Mouse (Mus musculus) brown adipose tissue, adult 24 weeks (tissue): ENCODE data around the gene Elmsan1. TPM values are rescaled to one million over a fixed set of nuclear protein-coding genes. Genes with fewer than 3 reads are reported as not detected.
A peak's percentile ranks its signal among the peaks of the same experiment; 100 is the strongest.

Source experiments
- H3K27ac ChIP-seq: fragments of 200-500 bp; replicated peaks from 2 replicates; pipeline ENCODE4 v1.5.1; 2012; ENCODE audit warnings: low read depth, mild to moderate bottlenecking, low read length
- H3K4me1 ChIP-seq: fragments of 200-500 bp; 2 replicates; pipeline ENCODE4 v1.6.1; 2012; ENCODE audit warnings: low read length, mixed read lengths; ENCODE audit not compliant: control insufficient read depth, insufficient read depth, insufficient read length
- H3K4me3 ChIP-seq: fragments of 200-500 bp; 2 replicates; pipeline ENCODE4 v1.5.1; 2012; ENCODE audit warnings: low read depth, mild to moderate bottlenecking, low read length, moderate library complexity; ENCODE audit not compliant: insufficient read depth
- polyA plus RNA-seq: library from polyadenylated mRNA; stranded (reverse); fragments of >200 nt; gene quantifications from 2 replicates; pipeline ENCODE4 v1.2.4, GENCODE M21; 2012; ENCODE audit not compliant: missing spikeins, insufficient read depth, insufficient read length

Gene Elmsan1
- polyA plus RNA-seq, 1 experiment = 9.5 TPM

GRCm38 (mm10) chr12:84220951-84221891 lies 2.5 kb upstream of the Elmsan1 start:
- Histone ChIP-seq H3K4me3 (no peak overlapping the region), H3K27ac (no peak overlapping the region; the same call in 1 of the 2 replicates), H3K4me1 (peaks cover 12% of the 10 kb centered on the region)

- no peak overlapping the region for H3K4me3 ChIP-seq
- no peak overlapping the region for H3K27ac ChIP-seq
- H3K4me1 ChIP-seq = peaks cover 16% of the 10 kb centered on the region
These were observed 1.8 kb upstream of the Elmsan1 start for GRCm38 (mm10) chr12:84220515-84220914.

DNA sequence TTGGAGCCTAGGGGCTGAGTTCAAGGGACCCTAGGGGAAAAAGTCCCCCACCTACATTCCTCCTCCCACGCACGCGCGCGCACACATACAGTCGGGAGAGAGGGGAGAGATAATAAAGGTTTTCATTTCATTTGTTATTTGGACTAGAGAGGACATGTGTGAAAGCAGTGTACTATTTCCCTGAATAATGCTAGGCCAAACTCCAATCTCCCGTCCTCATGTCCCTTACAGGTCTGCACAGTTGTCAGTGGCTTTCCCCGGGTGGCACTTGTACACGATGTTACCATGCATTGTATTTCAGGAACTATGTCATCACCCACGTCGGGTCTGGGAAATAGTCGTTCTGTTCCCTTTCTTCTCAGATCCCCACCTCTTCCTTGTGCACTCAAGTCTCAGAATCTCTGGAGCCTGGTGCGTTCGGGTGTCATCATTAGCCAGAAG lies 460 bp upstream of the Elmsan1 start:
- H3K4me1 ChIP-seq = peaks cover 25% of the 10 kb centered on the region
- H3K27ac ChIP-seq = peak overlapping the region; percentile 85
- peak overlapping the region; percentile 93 for H3K4me3 ChIP-seq

DNA sequence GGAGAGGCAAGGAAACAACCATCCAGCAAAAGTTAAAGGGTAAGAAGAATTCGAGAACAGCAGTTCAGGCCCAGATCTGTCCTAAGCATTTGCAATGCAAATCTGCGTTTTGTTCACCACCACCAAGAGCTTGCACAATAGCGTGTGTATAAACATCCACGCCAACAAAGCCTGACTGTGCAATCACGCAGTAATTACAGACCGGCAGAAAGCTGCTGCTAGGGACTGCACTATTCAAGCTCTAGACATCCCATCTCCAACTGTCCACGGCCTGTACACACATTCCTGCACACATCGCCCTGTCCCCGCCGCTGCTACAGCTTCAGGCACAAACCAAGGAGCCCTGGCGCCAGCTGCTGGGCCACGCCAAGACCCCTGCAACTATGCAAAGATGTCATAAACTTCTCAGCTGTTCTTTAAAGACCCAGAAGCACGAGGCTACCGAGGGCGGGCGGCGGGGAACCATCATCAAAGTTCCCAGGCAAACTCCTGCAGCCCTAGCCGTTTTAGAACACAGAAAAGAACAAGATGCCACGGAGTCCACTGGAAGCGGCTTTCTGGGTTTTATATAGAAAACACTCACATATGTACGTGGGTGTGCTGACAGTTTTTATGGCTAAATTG lies 1.1 kb downstream of the Elmsan1 start:
- H3K4me3 ChIP-seq = peak overlapping the region; percentile 93
- H3K27ac ChIP-seq = peak overlapping the region; percentile 85
- H3K4me1 ChIP-seq = peaks cover 36% of the 10 kb centered on the region

GRCm38 (mm10) chr12:84217111-84217507 lies 1.6 kb downstream of the Elmsan1 start:
- peak overlapping the region; percentile 85; the same call in 1 of the 2 replicates for H3K27ac ChIP-seq
- H3K4me3 ChIP-seq = peak overlapping the region; percentile 93
- peaks cover 39% of the 10 kb centered on the region for H3K4me1 ChIP-seq

DNA sequence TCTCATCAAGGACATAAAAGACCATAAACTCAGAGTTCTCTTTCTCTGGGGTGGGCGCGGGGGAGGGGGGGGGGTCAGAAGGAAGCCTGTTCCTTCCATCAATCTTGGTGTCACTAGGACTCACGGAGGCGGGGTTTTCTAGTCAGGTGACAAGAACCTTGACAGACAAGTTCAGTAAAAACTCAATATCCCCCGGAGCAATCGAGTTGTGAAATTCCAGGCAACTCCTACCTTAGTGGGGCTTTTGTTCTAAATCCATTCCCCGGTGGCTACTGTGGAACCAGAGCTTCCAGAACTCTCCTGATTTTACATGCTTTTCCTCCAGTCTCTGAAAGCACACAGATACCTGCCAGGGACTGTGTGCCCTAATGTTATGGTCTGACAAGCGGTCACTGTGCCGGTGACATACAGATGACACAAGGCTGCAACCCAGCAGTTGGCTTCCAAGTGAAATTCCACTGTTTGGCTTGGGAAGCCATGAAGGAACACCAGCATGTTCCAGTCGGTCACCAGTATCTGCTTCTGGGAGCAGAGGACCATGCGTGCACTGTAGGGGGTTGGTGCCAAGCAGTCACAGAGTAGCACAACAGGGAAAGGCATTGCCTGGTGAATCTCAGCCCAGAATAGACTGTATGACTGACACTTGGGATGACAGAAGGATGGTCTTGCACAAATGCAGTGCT lies 2.8 kb downstream of the Elmsan1 start:
- Histone ChIP-seq H3K4me3 (no peak overlapping the region), H3K4me1 (peaks cover 44% of the 10 kb centered on the region), H3K27ac (peak overlapping the region; percentile 15)

GRCm38 (mm10) chr12:84214495-84215175 lies 4.0 kb downstream of the Elmsan1 start:
- Histone ChIP-seq H3K4me3 (no peak overlapping the region), H3K27ac (peak overlapping the region; percentile 31; the same call in 1 of the 2 replicates)

DNA sequence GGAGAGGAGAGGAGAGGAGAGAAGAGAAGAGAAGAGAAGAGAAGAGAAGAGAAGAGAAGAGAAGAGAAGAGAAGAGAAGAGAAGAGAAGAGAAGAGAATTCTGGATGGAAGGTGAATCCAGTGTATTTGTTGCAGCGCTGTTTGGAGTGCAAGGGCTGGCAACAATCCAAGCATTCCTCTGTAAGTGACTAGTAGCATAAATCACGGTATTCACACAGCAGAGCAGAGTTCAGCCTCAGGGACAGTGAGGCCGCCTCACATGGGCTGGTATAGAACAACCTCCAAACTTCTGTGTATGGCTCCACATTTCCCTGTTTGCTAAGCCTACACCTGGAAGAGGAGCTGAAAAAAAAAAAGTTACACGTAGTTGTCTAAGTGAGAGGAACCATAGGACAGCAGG lies 6.4 kb downstream of the Elmsan1 start:
- Histone ChIP-seq H3K4me1 (peaks cover 76% of the 10 kb centered on the region), H3K4me3 (no peak overlapping the region), H3K27ac (no peak overlapping the region; the same call in 1 of the 2 replicates)

More at GRCm38 (mm10) chr12:84214495-84215175, 4.0 kb downstream of the Elmsan1 start:
- peaks cover 57% of the 10 kb centered on the region for H3K4me1 ChIP-seq

GRCm38 (mm10) chr12:84211021-84211538 lies 7.6 kb downstream of the Elmsan1 start:
- Histone ChIP-seq H3K4me1 (peaks cover 78% of the 10 kb centered on the region), H3K4me3 (no peak overlapping the region), H3K27ac (no peak overlapping the region)

DNA sequence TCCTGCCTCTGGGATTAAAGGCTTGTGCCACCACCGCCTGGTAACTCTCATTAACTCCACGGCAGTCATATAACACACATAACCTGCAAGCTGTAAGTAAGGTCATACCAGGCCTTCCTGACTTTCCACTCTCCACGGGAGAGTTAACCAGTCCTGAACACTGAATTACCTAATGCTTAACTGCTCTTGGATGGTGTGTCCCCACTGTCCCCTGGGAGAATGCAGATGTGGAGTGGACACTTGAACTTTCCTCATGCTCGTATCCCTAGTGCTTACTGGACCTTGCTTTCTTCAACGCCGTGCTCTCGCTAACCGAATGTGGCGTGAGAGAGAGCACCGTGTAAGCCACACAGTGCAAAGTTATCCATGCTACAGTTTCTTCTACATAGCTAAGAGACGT lies 8.4 kb downstream of the Elmsan1 start:
- Histone ChIP-seq H3K4me3 (no peak overlapping the region), H3K27ac (no peak overlapping the region), H3K4me1 (peaks cover 83% of the 10 kb centered on the region)

GRCm38 (mm10) chr12:84209093-84209492 lies 9.6 kb downstream of the Elmsan1 start:
- Histone ChIP-seq H3K27ac (no peak overlapping the region), H3K4me1 (peaks cover 78% of the 10 kb centered on the region)

GRCm38 (mm10) chr12:84207209-84207817 lies 11.4 kb downstream of the Elmsan1 start:
- Histone ChIP-seq H3K4me1 (peaks cover 80% of the 10 kb centered on the region), H3K4me3 (no peak overlapping the region), H3K27ac (no peak overlapping the region)

More at GRCm38 (mm10) chr12:84209093-84209492, 9.6 kb downstream of the Elmsan1 start:
- H3K4me3 ChIP-seq = no peak overlapping the region

GRCm38 (mm10) chr12:84206525-84206924 lies 12.2 kb downstream of the Elmsan1 start:
- H3K4me1 ChIP-seq = peaks cover 84% of the 10 kb centered on the region
- H3K27ac ChIP-seq = 0 out of 2 replicates have a peak overlapping the region, but pooled peaks have one; percentile 28
- H3K4me3 ChIP-seq = no peak overlapping the region

- H3K27ac ChIP-seq = no peak overlapping the region
- peaks cover 83% of the 10 kb centered on the region for H3K4me1 ChIP-seq
These were observed 13.0 kb downstream of the Elmsan1 start for GRCm38 (mm10) chr12:84205659-84206185.

More at GRCm38 (mm10) chr12:84205659-84206185, 13.0 kb downstream of the Elmsan1 start:
- H3K4me3 ChIP-seq = no peak overlapping the region
